Mouse (Mus musculus) spleen, adult 2 months (tissue): ENCODE data around the gene Olfr1217. TPM values are rescaled to one million over a fixed set of nuclear protein-coding genes. Genes with fewer than 3 reads are reported as not detected.

Experiments
- DNase-seq, 2 experiments: peaks; one replicate each; pipeline versions ENCODE4 v3.0.0 to v3.0.0-alpha.2; 2012 to 2021; ENCODE audit warnings: low spot score in 2 of 2, low read depth in 1 of 2
- H3K27ac ChIP-seq: fragments of 200-500 bp; 2 replicates; pipeline ENCODE4 v1.5.1; 2012; ENCODE audit warnings: low read length, inconsistent platforms; ENCODE audit not compliant: insufficient read depth
- H3K27me3 ChIP-seq: fragments of 200-500 bp; 2 replicates; pipeline ENCODE4 v1.6.1; 2012; ENCODE audit warnings: mild to moderate bottlenecking, moderate library complexity, low read length, inconsistent platforms; ENCODE audit not compliant: control insufficient read depth, insufficient read depth
- H3K36me3 ChIP-seq: fragments of 200-500 bp; 2 replicates; pipeline ENCODE4 v1.6.1; 2012; ENCODE audit warnings: mild to moderate bottlenecking, low read length, inconsistent platforms; ENCODE audit not compliant: control insufficient read depth, insufficient read depth
- H3K4me1 ChIP-seq: fragments of 200-500 bp; 2 replicates; pipeline ENCODE4 v1.6.1; 2011; ENCODE audit warnings: inconsistent platforms; ENCODE audit not compliant: control insufficient read depth, insufficient read depth, insufficient read length
- H3K4me3 ChIP-seq: fragments of 200-500 bp; 2 replicates; pipeline ENCODE4 v1.5.1; 2011; ENCODE audit warnings: mild to moderate bottlenecking, inconsistent platforms; ENCODE audit not compliant: insufficient read depth, insufficient read length; ENCODE audit errors: extremely low read depth
- CTCF ChIP-seq: fragments of 200-500 bp; IDR thresholded peaks from 2 replicates; pipeline ENCODE4 v1.5.1; 2011; ENCODE audit warnings: mild to moderate bottlenecking, inconsistent platforms; ENCODE audit not compliant: insufficient read depth, insufficient read length, insufficient replicate concordance; ENCODE audit errors: extremely low read depth
- POLR2A ChIP-seq: fragments of 200-500 bp; IDR thresholded peaks from 2 replicates; pipeline ENCODE4 v1.6.1; 2011; ENCODE audit warnings: low read depth, low read length, inconsistent platforms
- WGBS: fragments of 180-500 bp; shearing (Covaris S2); methylation state at CpG from one replicate; pipeline ENCODE4 v1.1.7; 2018; 5-methylcytosine and 5-hydroxymethylcytosine counted together
- polyA plus RNA-seq: library from polyadenylated mRNA; depleted of rRNA; stranded (reverse); fragments of >200 nt; gene quantifications from 2 replicates; pipeline ENCODE4 v1.2.3, GENCODE M21; 2012; rRNA removed

The Olfr1217 gene
- polyA plus RNA-seq, 1 experiment = not detected

DNA sequence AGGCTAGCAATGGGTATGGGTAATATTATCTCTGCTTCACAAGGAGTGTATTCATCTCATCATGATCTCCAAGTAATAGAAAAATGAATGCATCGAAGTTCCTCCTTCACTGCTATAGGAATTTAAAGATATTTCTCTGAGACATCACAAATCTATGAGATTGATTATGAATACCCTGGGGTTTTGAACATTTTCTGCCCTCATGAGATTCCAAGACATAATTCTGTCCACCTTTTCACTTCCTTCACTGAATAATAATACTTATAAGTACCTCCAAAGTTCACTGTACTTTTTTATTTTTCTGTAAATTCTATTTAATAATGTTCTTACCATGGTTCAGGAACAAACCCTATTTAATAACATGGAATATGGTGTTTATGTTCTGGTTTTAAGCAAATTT lies 51.7 kb downstream of the Olfr1217 start, which contains the start of gene Gm13762:
Gene Gm13762, minus strand, starts transcription at position 101 of the 400 bp plus-strand sequence.
- Histone ChIP-seq H3K27me3 (no peaks in the 10 kb centered on the region), H3K36me3 (no peaks in the 10 kb centered on the region), H3K4me1 (no peaks in the 10 kb centered on the region), H3K27ac (no peak within 1 kb of the TSS), H3K4me3 (no peak within 1 kb of the TSS)
- WGBS = 70% methylated on average over 1 of the region's 1 CpGs
- TF ChIP-seq CTCF = no peak
- no peak for TF ChIP-seq POLR2A
- DNase-seq = no peak

Other genes starting within 250 kb of the Olfr1217 start
- not detected in 2 replicates for gene Olfr1201, start 239.0 kb downstream of the Olfr1217 start, polyA plus RNA-seq
- gene Olfr1202, start 217.6 kb downstream of the Olfr1217 start, polyA plus RNA-seq = not detected in 2 replicates
- not detected in 2 replicates for gene Olfr1205, start 202.3 kb downstream of the Olfr1217 start, polyA plus RNA-seq
- gene Olfr1204, start 182.8 kb downstream of the Olfr1217 start, polyA plus RNA-seq = not detected in 2 replicates
- not detected in 2 replicates for gene Olfr1206, start 168.8 kb downstream of the Olfr1217 start, polyA plus RNA-seq
- not detected in 2 replicates for gene Olfr1208, start 129.8 kb downstream of the Olfr1217 start, polyA plus RNA-seq
- gene Olfr1209, start 116.9 kb downstream of the Olfr1217 start, polyA plus RNA-seq = not detected in 2 replicates
- gene Olfr1211, start 94.0 kb downstream of the Olfr1217 start, polyA plus RNA-seq = not detected in 2 replicates
- not detected in 2 replicates for gene Olfr1212, start 78.1 kb downstream of the Olfr1217 start, polyA plus RNA-seq
- gene Gm13762, start 51.8 kb downstream of the Olfr1217 start, polyA plus RNA-seq = not detected in 2 replicates
- not detected in 2 replicates for gene Olfr1214, start 39.4 kb downstream of the Olfr1217 start, polyA plus RNA-seq
- not detected in 2 replicates for gene Olfr1215, start 25.1 kb downstream of the Olfr1217 start, polyA plus RNA-seq
- gene Olfr1216, start 13.7 kb downstream of the Olfr1217 start, polyA plus RNA-seq = not detected in 2 replicates
- gene Olfr1218, start 29.1 kb upstream of the Olfr1217 start, polyA plus RNA-seq = not detected in 2 replicates
- gene Olfr1219, start 51.4 kb upstream of the Olfr1217 start, polyA plus RNA-seq = not detected in 2 replicates
- gene Olfr1220, start 74.8 kb upstream of the Olfr1217 start, polyA plus RNA-seq = not detected in 2 replicates
- gene Olfr1221, start 85.2 kb upstream of the Olfr1217 start, polyA plus RNA-seq = not detected in 2 replicates
- gene Olfr1222, start 101.0 kb upstream of the Olfr1217 start, polyA plus RNA-seq = not detected in 2 replicates
- gene Olfr1223, start 119.5 kb upstream of the Olfr1217 start, polyA plus RNA-seq = not detected in 2 replicates
- not detected in 2 replicates for gene Olfr1224-ps1, start 132.0 kb upstream of the Olfr1217 start, polyA plus RNA-seq
- gene Olfr1225, start 142.6 kb upstream of the Olfr1217 start, polyA plus RNA-seq = not detected in 2 replicates
- not detected in 2 replicates for gene Olfr1226, start 168.0 kb upstream of the Olfr1217 start, polyA plus RNA-seq
- not detected in 2 replicates for gene Olfr1228, start 222.0 kb upstream of the Olfr1217 start, polyA plus RNA-seq